Mouse (Mus musculus): ENCODE measurements around the gene Macrod2.

DNA sequence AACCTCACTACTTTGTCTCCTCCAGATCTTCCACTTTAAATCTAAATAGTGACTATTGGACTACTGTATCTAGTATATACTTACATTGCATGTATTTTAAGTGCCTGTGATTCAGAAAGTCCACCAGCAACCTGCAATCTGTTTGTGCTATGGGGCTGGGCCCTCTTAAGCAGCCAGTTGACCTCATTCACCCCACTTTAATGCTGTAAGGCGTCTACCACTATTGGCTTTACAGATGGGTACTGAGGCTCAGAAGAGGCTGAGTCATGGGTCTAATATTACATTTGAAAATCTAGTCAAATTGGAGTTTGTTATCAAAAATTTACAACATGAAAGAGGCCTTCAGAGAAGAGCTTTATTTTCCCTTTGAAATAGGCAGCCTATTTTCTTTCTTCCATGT lies 722.5 kb downstream of the Macrod2 start:
- TF ChIP-seq CTCF (IDR thresholded peaks at IDR 0.05; ENCODE audit: low read depth): no peak
- no peak for TF ChIP-seq EP300 (IDR thresholded peaks at IDR 0.05; ENCODE audit: low read depth)
